ENCODE assay signal across 9 mouse cellular contexts in genomic region chr13:21168371-21169011, GRCm38 (mm10). TPM values are rescaled to one million over a fixed set of nuclear protein-coding genes. Genes with fewer than 3 reads are reported as not detected.
DNase-seq lines count a peak whose midpoint lies in the region; ATAC-seq lines count a peak whose summit lies in the region.
"Had no signal": no experiment of that assay in that cellular context is flagged by ENCODE, and none has a peak within 500 bp of the region (broad histone marks: within the 10 kb centered on the region; RNA-seq: fewer than 3 reads in every experiment).

No protein-coding gene starts in this region.

- 0 out of 2 replicates have a peak, but pooled peaks cover 2% of the 10 kb centered on the region for H3K27me3 ChIP-seq in forebrain, embryonic 14.5 days (replicated peaks; ENCODE audit: control insufficient read depth, insufficient read depth, low read length)
- H3K27me3 ChIP-seq in kidney, embryonic 15.5 days = 0 out of 2 replicates have a peak, but pooled peaks cover under 1% of the 10 kb centered on the region

- no peaks in the 10 kb centered on the region for H3K9me3 ChIP-seq in forebrain, embryonic 14.5 days (replicated peaks; ENCODE audit: control insufficient read depth, low read length)
- no peaks in the 10 kb centered on the region for H3K9me3 ChIP-seq in kidney, embryonic 15.5 days (replicated peaks)

- WGBS in forebrain, embryonic 14.5 days = under 1% methylated on average over 16 of the region's 16 CpGs
- WGBS in kidney, embryonic 15.5 days = under 1% methylated on average over 16 of the region's 16 CpGs
- WGBS in macrophage (ENCODE audit: missing documents) = 0% methylated on average over 16 of the region's 16 CpGs

- H3K79me2 ChIP-seq in macrophage (ENCODE audit: inconsistent target) = no peaks in the 10 kb centered on the region

- no peaks in the 10 kb centered on the region for H3K36me3 ChIP-seq in forebrain, embryonic 14.5 days (ENCODE audit: control insufficient read depth, insufficient read depth, low read length)
- no peaks in the 10 kb centered on the region for H3K36me3 ChIP-seq in kidney, embryonic 15.5 days
- no peaks in the 10 kb centered on the region for H3K36me3 ChIP-seq in macrophage (ENCODE audit: inconsistent target)

- H3K4me2 ChIP-seq in forebrain, embryonic 14.5 days (ENCODE audit: low read length) = peak overlapping the region; percentile 89
- peak overlapping the region; percentile 92 for H3K4me2 ChIP-seq in kidney, embryonic 15.5 days

- peak overlapping the region; percentile 66 for H3K4me3 ChIP-seq in brown adipose tissue, adult 24 weeks (ENCODE audit: insufficient read depth, low read depth, low read length)
- H3K4me3 ChIP-seq in forebrain, embryonic 14.5 days (ENCODE audit: low read depth, low read length) = peak overlapping the region; percentile 53
- peak overlapping the region; percentile 63 for H3K4me3 ChIP-seq in kidney, embryonic 15.5 days (replicated peaks)
- peak overlapping the region; percentile 63 for H3K4me3 ChIP-seq in macrophage (ENCODE audit: inconsistent target)

- no peak overlapping the region for H3K27ac ChIP-seq in brown adipose tissue, adult 24 weeks (replicated peaks; ENCODE audit: low read depth, low read length)
- no peak overlapping the region for H3K27ac ChIP-seq in forebrain, embryonic 14.5 days (ENCODE audit: low read depth, low read length)
- peak overlapping the region; percentile 33; the same call in 1 of the 2 replicates for H3K27ac ChIP-seq in kidney, embryonic 15.5 days
- no peak overlapping the region for H3K27ac ChIP-seq in macrophage

- DNase-seq in thymus, postnatal 0 days (ENCODE audit: low spot score) = peak; percentile 56
- DNase-seq in thymus, postnatal 10 days (ENCODE audit: low spot score in 2 of 2) = no peak
- peak; percentile 46 for DNase-seq in forebrain, embryonic 14.5 days (ENCODE audit: low spot score)
- peak; percentile 48 for DNase-seq in thymus, postnatal 4 days
- DNase-seq in left cerebral cortex, adult 8-10 months (ENCODE audit: low spot score in 2 of 2) = no peak

- H3K4me1 ChIP-seq in brown adipose tissue, adult 24 weeks (ENCODE audit: control insufficient read depth, insufficient read depth, insufficient read length, low read length) = peaks cover 4% of the 10 kb centered on the region; the same call in 1 of the 2 replicates
- H3K4me1 ChIP-seq in forebrain, embryonic 14.5 days (ENCODE audit: control insufficient read depth, insufficient read depth, low read length) = peaks cover 4% of the 10 kb centered on the region; the same call in 1 of the 2 replicates
- peaks cover 20% of the 10 kb centered on the region for H3K4me1 ChIP-seq in kidney, embryonic 15.5 days

- H3K9ac ChIP-seq in forebrain, embryonic 14.5 days (ENCODE audit: low read length) = peak overlapping the region; percentile 61
- peak overlapping the region; percentile 40 for H3K9ac ChIP-seq in kidney, embryonic 15.5 days

- no peak for ATAC-seq in forebrain, embryonic 14.5 days
- ATAC-seq in kidney, embryonic 15.5 days (replicated peaks; ENCODE audit: low FRiP score) = no peak

RNA-seq across cellular contexts. Expression of gene Trim27, which starts 10.8 kb away (rescaled TPM):
- polyA plus RNA-seq in thymus, postnatal 0 days (2015; fragmentation: Nextera tagmentation; extraction: Ambion mirVana) = 160 and 174 TPM in 2 replicates
- 9.1 and 14.4 TPM in 2 replicates for polyA plus RNA-seq in brown adipose tissue, adult 24 weeks (2012; ENCODE audit: insufficient read depth, insufficient read length, missing spikeins)
- 80.7 and 82.3 TPM in 2 replicates for polyA plus RNA-seq in forebrain, embryonic 14.5 days (2014; fragmentation: Nextera tagmentation; extraction: Ambion mirVana)
- polyA plus RNA-seq in kidney, embryonic 15.5 days (2015; fragmentation: Nextera tagmentation; extraction: Ambion mirVana) = 136 and 139 TPM in 2 replicates
- total RNA-seq in macrophage (2018; cell fraction: chromatin; rRNA removed) = 10 to 100 TPM in 24 of 26 experiments, 1 to 10 TPM in 2; 4.3 to 52.1 (median 25.5) TPM
- 10 to 100 TPM; 22.7 to 50.8 (median 44.2) TPM for total RNA-seq in macrophage (2018; cell fraction: cytosol; rRNA removed)
- 10 to 100 TPM in 25 of 26 experiments, 1 to 10 TPM in 1; 9.8 to 66.8 (median 25.0) TPM for total RNA-seq in macrophage (2018; cell fraction: nucleus; rRNA removed)
- polyA plus RNA-seq in macrophage (2018) = 29.7 to 59.8 TPM (median 37.0 TPM) in 3 replicates
- total RNA-seq in left cerebral cortex, adult 8-10 months (2022) = 10 to 100 TPM; 34.1 to 39.5 (median 35.3) TPM

RNA-seq across cellular contexts. Expression of gene Olfr1368, which starts 22.8 kb away (rescaled TPM):
- polyA plus RNA-seq in thymus, postnatal 0 days (2015; fragmentation: Nextera tagmentation; extraction: Ambion mirVana) = not detected in 2 replicates
- polyA plus RNA-seq in brown adipose tissue, adult 24 weeks (2012; ENCODE audit: insufficient read depth, insufficient read length, missing spikeins) = not detected in 2 replicates
- not detected in 2 replicates for polyA plus RNA-seq in forebrain, embryonic 14.5 days (2014; fragmentation: Nextera tagmentation; extraction: Ambion mirVana)
- not detected in 2 replicates for polyA plus RNA-seq in kidney, embryonic 15.5 days (2015; fragmentation: Nextera tagmentation; extraction: Ambion mirVana)
- not detected for total RNA-seq in macrophage (2018; cell fraction: chromatin; rRNA removed)
- not detected for total RNA-seq in macrophage (2018; cell fraction: cytosol; rRNA removed)
- not detected for total RNA-seq in macrophage (2018; cell fraction: nucleus; rRNA removed)
- not detected in 3 replicates for polyA plus RNA-seq in macrophage (2018)
- total RNA-seq in left cerebral cortex, adult 8-10 months (2022) = not detected
- total RNA-seq: layer of hippocampus, postnatal 10 days had no signal

RNA-seq across cellular contexts. Expression of gene Olfr263, which starts 39.1 kb away (rescaled TPM):
- not detected in 2 replicates for polyA plus RNA-seq in thymus, postnatal 0 days (2015; fragmentation: Nextera tagmentation; extraction: Ambion mirVana)
- not detected in 2 replicates for polyA plus RNA-seq in brown adipose tissue, adult 24 weeks (2012; ENCODE audit: insufficient read depth, insufficient read length, missing spikeins)
- polyA plus RNA-seq in forebrain, embryonic 14.5 days (2014; fragmentation: Nextera tagmentation; extraction: Ambion mirVana) = not detected in 2 replicates
- not detected in 2 replicates for polyA plus RNA-seq in kidney, embryonic 15.5 days (2015; fragmentation: Nextera tagmentation; extraction: Ambion mirVana)
- not detected for total RNA-seq in macrophage (2018; cell fraction: chromatin; rRNA removed)
- total RNA-seq in macrophage (2018; cell fraction: cytosol; rRNA removed) = not detected
- total RNA-seq in macrophage (2018; cell fraction: nucleus; rRNA removed) = not detected
- not detected in 3 replicates for polyA plus RNA-seq in macrophage (2018)
- not detected for total RNA-seq in left cerebral cortex, adult 8-10 months (2022)
- total RNA-seq: layer of hippocampus, postnatal 10 days had no signal

RNA-seq across cellular contexts. Expression of gene Olfr1369-ps1, which starts 57.2 kb away (rescaled TPM):
- polyA plus RNA-seq in thymus, postnatal 0 days (2015; fragmentation: Nextera tagmentation; extraction: Ambion mirVana) = 0.14 and 0.18 TPM in 2 replicates
- not detected in 2 replicates for polyA plus RNA-seq in brown adipose tissue, adult 24 weeks (2012; ENCODE audit: insufficient read depth, insufficient read length, missing spikeins)
- polyA plus RNA-seq in forebrain, embryonic 14.5 days (2014; fragmentation: Nextera tagmentation; extraction: Ambion mirVana) = not detected in 2 replicates
- 0.05 TPM in 1 of 2 replicates, not detected in the other for polyA plus RNA-seq in kidney, embryonic 15.5 days (2015; fragmentation: Nextera tagmentation; extraction: Ambion mirVana)
- total RNA-seq in macrophage (2018; cell fraction: chromatin; rRNA removed) = not detected
- not detected for total RNA-seq in macrophage (2018; cell fraction: cytosol; rRNA removed)
- not detected for total RNA-seq in macrophage (2018; cell fraction: nucleus; rRNA removed)
- not detected in 3 replicates for polyA plus RNA-seq in macrophage (2018)
- total RNA-seq in left cerebral cortex, adult 8-10 months (2022) = not detected
- total RNA-seq: layer of hippocampus, postnatal 10 days had no signal

Comparison
In these comparisons a context has a peak if more than half of its experiments do, and no peak if none do; other contexts are left out.
1. DNase-seq: peak in thymus, postnatal 0 days (single experiment), forebrain, embryonic 14.5 days (single experiment) and thymus, postnatal 4 days (single experiment); none in thymus, postnatal 10 days (0 of 2) and left cerebral cortex, adult 8-10 months (0 of 2).
2. Peak in every context shown above with its lines, with median percentiles within 50 percentile points of each other: H3K4me3 ChIP-seq.